Mouse (Mus musculus) kidney, adult 2 months (tissue): Measurements from ENCODE around the gene Slc35a2. TPM values are rescaled to one million over a fixed set of nuclear protein-coding genes. Genes with fewer than 3 reads are reported as not detected.

Source experiments
- DNase-seq: peaks from one replicate; pipeline ENCODE4 v3.0.0; 2021
- H3K27ac ChIP-seq: fragments of 200-500 bp; 2 replicates; pipeline ENCODE4 v1.5.1; 2012; ENCODE audit warnings: low read depth, low read length, control low read depth, inconsistent platforms; ENCODE audit not compliant: insufficient read depth
- H3K27me3 ChIP-seq: fragments of 200-500 bp; replicated peaks from 2 replicates; pipeline ENCODE4 v1.6.1; 2012; ENCODE audit warnings: mild to moderate bottlenecking, moderate library complexity, low read length, inconsistent platforms; ENCODE audit not compliant: control insufficient read depth, insufficient read depth
- H3K36me3 ChIP-seq: fragments of 200-500 bp; 2 replicates; pipeline ENCODE4 v1.6.1; 2012; ENCODE audit warnings: mild to moderate bottlenecking, moderate library complexity, low read length, inconsistent platforms; ENCODE audit not compliant: control insufficient read depth, insufficient read depth
- H3K4me1 ChIP-seq: fragments of 200-500 bp; 2 replicates; pipeline ENCODE4 v1.6.1; 2011; ENCODE audit warnings: low read length; ENCODE audit not compliant: control insufficient read depth, insufficient read depth
- H3K4me3 ChIP-seq: fragments of 200-500 bp; 2 replicates; pipeline ENCODE4 v1.5.1; 2011; ENCODE audit warnings: mild to moderate bottlenecking, low read depth, low read length, control low read depth; ENCODE audit not compliant: insufficient read depth
- CTCF ChIP-seq: fragments of 200-500 bp; conservative IDR thresholded peaks from 2 replicates; pipeline ENCODE4 v1.5.1; 2011; ENCODE audit warnings: low read depth, mild to moderate bottlenecking, control low read depth, low read length, moderate library complexity, mixed read lengths; ENCODE audit not compliant: insufficient read depth, insufficient read length
- POLR2A ChIP-seq: fragments of 200-500 bp; IDR thresholded peaks from one replicate; pipeline ENCODE4 v1.6.1; 2011; ENCODE audit warnings: low read depth, low read length, control low read depth
- WGBS: fragments of 180-500 bp; shearing (Covaris S2); methylation state at CpG from one replicate; pipeline ENCODE4 v1.1.7; 2018; 5-methylcytosine and 5-hydroxymethylcytosine counted together
- polyA plus RNA-seq: library from polyadenylated mRNA; depleted of rRNA; stranded (reverse); fragments of >200 nt; gene quantifications from 2 replicates; pipeline ENCODE4 v1.2.3, GENCODE M21; 2012; rRNA removed

The Slc35a2 gene
- 50.0 and 50.1 TPM in 2 replicates for polyA plus RNA-seq

DNA sequence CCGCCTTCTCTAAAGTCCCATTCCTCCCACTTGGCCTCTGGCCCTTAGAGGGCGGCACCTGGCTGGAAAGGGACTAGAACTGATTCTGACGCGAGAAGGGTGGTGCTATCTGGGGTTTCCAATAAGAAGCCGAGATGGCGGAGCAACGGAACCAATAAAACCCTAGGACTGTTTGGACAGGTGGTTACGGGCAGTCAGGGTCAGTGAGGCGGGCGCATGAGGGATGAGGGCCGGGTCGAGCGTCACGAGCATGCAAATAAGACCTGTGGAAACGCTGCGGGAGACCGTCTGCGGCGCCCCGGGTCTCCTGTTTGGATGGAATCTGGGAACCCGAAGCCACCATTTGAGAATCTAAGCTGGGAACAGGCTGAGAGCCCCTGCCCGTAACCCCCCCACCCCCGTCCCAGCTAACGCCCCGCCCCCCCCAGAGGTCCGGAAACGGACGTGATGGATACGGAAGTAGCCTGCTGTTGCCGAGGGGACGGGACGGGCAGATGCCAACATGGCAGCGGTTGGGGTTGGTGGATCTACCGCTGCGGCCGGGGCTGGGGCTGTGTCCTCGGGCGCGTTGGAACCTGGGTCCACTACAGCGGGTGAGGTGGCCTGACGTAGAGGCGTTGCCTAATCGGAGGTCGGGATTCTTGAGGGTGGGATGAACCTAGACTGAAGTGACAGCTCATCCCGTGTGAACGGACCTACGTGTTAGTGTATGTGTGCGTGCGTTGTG, at the start of gene Slc35a2:
Slc35a2 (plus strand) TSS at position 188 of the 727 bp plus-strand sequence.
- Histone ChIP-seq H3K27ac (peak within 1 kb of the TSS; percentile 93), H3K4me1 (no peaks in the 10 kb centered on the region), H3K36me3 (no peaks in the 10 kb centered on the region), H3K4me3 (peak within 1 kb of the TSS; percentile 100), H3K27me3 (no peaks in the 10 kb centered on the region)
- 0 out of 2 replicates have a peak, but pooled peaks have one; percentile 7 for TF ChIP-seq CTCF
- TF ChIP-seq POLR2A: peak; percentile 36
- under 1% methylated on average over 49 of the region's 49 CpGs for WGBS
- peak; percentile 96 for DNase-seq

DNA sequence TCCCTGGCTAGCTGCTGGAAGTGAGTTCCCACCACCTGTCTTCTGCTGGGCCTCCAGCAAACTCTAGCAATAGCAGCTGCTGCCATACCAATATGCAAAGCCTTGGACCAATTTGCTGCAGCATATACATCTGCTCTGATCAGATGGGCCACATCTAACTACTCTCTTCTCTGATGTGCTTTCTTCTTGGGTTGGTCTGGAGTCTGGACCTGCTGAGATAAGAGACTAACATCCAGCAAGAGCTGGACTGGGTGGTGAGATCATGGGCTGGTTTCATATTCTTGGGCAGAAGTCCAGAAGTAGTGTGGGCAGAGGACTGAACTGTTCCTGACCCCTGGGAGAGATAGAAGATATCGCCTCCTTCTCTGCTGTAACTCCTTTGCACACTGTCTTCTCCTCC, 46.7 kb upstream of the Slc35a2 start:
- H3K27ac ChIP-seq: no peak overlapping the region
- no peak for DNase-seq
- WGBS: 71% methylated on average over 1 of the region's 1 CpGs
- TF ChIP-seq POLR2A (no peak), CTCF (no peak)
- H3K4me1 ChIP-seq: no peaks in the 10 kb centered on the region
- no peaks in the 10 kb centered on the region for H3K36me3 ChIP-seq
- no peaks in the 10 kb centered on the region for H3K27me3 ChIP-seq
- no peak overlapping the region for H3K4me3 ChIP-seq

DNA sequence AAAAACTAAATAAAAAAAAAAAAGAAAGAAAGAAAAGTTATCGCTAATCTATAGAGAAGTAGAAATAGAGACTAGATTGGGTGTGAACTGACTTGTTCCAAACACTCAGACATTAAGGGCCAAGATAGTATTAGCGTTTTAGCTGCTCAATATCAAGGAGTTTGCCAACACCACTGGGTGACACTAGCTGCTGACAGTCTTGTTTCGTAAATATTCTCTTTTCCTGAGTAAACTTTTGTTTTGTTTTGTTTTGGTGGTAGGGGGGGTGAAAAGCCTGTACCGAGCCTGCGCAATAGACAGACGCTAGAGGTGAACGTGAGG, 43.0 kb upstream of the Slc35a2 start:
- no peaks in the 10 kb centered on the region for H3K36me3 ChIP-seq
- no peaks in the 10 kb centered on the region for H3K27me3 ChIP-seq
- peak overlapping the region; percentile 92; the same call in 1 of the 2 replicates for H3K27ac ChIP-seq
- peak overlapping the region; percentile 17; the same call in 1 of the 2 replicates for H3K4me3 ChIP-seq
- under 1% methylated on average over 7 of the region's 7 CpGs for WGBS
- TF ChIP-seq CTCF (no peak), POLR2A (no peak)
- peaks cover 5% of the 10 kb centered on the region; the same call in 1 of the 2 replicates for H3K4me1 ChIP-seq
- DNase-seq: no peak

DNA sequence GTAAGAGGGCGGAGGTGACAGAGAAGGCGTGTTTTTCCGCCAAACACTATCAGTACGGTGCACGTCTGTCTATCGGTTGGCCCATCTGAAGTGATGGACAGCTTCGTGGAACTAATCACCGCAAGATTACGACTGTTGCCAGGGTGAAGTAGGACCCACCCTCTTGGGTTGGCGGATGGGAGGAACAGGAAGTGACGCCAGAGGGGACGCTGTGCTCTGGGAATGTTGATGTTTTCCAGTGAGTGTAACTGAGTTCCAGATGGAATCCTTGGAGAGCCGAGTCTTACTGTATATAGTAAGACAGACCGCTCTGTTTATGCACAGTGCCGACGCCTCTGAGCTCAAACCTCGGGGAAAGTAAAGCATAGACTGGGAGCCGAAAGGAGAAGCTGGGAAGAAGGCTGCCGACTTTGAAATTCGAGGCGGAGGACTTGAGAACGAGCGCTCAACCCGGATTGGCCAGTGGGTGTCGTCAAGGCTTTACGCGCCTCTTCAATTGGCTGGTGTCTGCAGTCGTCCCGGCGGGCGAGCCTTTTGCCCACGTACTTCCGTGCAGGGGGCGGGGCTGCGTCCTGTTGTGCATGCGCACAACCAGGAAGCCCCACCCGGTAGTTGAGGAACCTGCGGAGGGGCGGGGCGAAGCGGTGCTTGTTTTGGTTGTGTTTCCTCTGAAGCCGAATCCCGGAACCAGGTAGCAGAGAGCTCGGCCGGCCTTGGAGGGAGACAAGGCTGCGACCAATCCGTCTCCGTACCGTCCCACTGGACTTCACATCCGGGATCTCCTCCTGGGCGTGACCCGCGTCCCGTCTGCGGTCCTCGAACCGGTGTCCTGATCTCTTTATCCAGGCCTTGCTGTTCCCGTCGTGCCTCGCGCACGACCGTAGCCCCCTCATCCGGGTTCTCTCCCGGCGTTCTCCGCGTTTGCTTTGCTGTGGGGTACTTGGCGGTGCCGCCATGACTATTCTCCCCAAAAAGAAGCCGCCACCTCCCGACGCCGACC, 42.4 kb upstream of the Slc35a2 start, which contains the start of gene Otud5:
Otud5 (plus strand) TSS at position 202 of the 1,000 bp plus-strand sequence.
- peak; percentile 97 for DNase-seq
- peak within 1 kb of the TSS; percentile 98 for H3K27ac ChIP-seq
- TF ChIP-seq CTCF (no peak), POLR2A (peak; percentile 35)
- under 1% methylated on average over 68 of the region's 74 CpGs for WGBS
- H3K36me3 ChIP-seq: no peaks in the 10 kb centered on the region
- H3K4me3 ChIP-seq: peak within 1 kb of the TSS; percentile 96
- peaks cover 5% of the 10 kb centered on the region; the same call in 1 of the 2 replicates for H3K4me1 ChIP-seq
- H3K27me3 ChIP-seq: no peaks in the 10 kb centered on the region

DNA sequence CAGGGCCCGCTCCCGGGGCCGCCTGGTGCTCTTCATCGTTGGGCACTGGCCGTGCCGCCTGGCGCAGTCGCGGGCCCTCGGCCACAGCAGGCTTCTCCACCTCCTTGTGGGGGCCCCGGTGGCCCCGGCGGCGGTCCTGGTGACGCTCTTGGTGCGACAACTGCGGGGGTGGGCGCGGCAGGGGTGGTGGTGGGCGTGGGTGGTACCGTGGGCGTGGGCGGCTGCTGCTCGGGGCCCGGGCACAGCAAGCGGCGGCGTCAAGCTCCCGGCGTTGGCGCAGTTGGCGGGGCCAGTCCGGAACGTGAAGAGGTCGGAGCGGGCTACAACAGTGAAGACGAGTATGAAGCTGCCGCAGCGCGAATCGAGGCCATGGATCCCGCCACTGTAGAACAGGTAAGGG, 41.5 kb upstream of the Slc35a2 start:
- Histone ChIP-seq H3K4me3 (peak overlapping the region; percentile 96), H3K4me1 (peaks cover 5% of the 10 kb centered on the region; the same call in 1 of the 2 replicates), H3K27ac (no peak overlapping the region), H3K27me3 (no peaks in the 10 kb centered on the region), H3K36me3 (no peaks in the 10 kb centered on the region)
- DNase-seq: no peak
- no peak for TF ChIP-seq CTCF
- no peak for TF ChIP-seq POLR2A
- under 1% methylated on average over 34 of the region's 42 CpGs for WGBS

DNA sequence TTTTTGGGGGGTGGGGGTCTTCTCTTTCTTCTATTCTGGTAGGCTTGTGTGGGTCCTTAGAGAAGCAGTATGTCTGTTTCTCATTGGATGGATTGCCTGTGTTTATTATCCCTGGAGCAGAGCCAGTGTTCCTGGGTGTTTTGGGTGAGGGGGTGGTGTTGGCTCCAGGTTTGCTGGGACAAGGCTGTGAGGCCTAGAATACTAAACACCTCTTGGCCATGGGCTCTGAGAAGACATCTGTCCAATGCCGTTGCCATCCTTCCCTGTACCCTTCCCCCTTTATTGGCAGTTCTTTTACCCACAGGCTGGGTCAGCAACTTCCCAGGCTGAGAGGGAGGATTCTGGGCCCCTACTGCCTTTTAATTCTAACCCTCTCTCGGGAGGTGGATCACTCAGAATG, 36.0 kb upstream of the Slc35a2 start:
- TF ChIP-seq POLR2A (no peak), CTCF (no peak)
- Histone ChIP-seq H3K4me3 (no peak overlapping the region), H3K27ac (no peak overlapping the region), H3K27me3 (no peaks in the 10 kb centered on the region), H3K36me3 (no peaks in the 10 kb centered on the region), H3K4me1 (peaks cover 5% of the 10 kb centered on the region; the same call in 1 of the 2 replicates)
- WGBS: 60% methylated on average over 2 of the region's 2 CpGs
- no peak for DNase-seq
